Mouse (Mus musculus) midbrain, embryonic 13.5 days (tissue): ENCODE measurements at regions not wholly inside any gene's neighbourhood (a gene's known extent, or its start where the extent isn't known, plus 50 kb on each side); places are given as distances from the start of the nearest gene placed in this dataset.

Source experiments
- ATAC-seq: fragments of 200-750 bp; cut with Nextera tagmentation; 2 replicates; pipeline ENCODE4 v1.8.0; 2017; ENCODE audit warnings: mild to moderate bottlenecking, moderate TSS enrichment, moderate library complexity
- H3K27ac ChIP-seq: fragments of 300-500 bp; sonication (generic); 2 replicates; pipeline ENCODE4 v1.5.1; 2015; ENCODE audit warnings: inconsistent platforms, mild to moderate bottlenecking, moderate library complexity
- H3K27me3 ChIP-seq: fragments of 300-500 bp; sonication (generic); 2 replicates; pipeline ENCODE4 v1.6.1; 2015; ENCODE audit warnings: mild to moderate bottlenecking, inconsistent platforms
- H3K36me3 ChIP-seq: fragments of 300-500 bp; sonication (generic); 2 replicates; pipeline ENCODE4 v1.6.1; 2015; ENCODE audit warnings: mild to moderate bottlenecking, inconsistent platforms
- H3K4me1 ChIP-seq: fragments of 300-500 bp; sonication (generic); replicated peaks from 2 replicates; pipeline ENCODE4 v1.6.1; 2015; ENCODE audit warnings: inconsistent platforms
- H3K4me2 ChIP-seq: fragments of 300-500 bp; sonication (generic); replicated peaks from 2 replicates; pipeline ENCODE4 v1.6.1; 2015; ENCODE audit warnings: moderate library complexity, mild to moderate bottlenecking, inconsistent platforms
- H3K4me3 ChIP-seq: fragments of 300-500 bp; sonication (generic); replicated peaks from 2 replicates; pipeline ENCODE4 v1.5.1; 2015; ENCODE audit warnings: mild to moderate bottlenecking, inconsistent platforms
- H3K9ac ChIP-seq: fragments of 300-500 bp; sonication (generic); replicated peaks from 2 replicates; pipeline ENCODE4 v1.6.1; 2015; ENCODE audit warnings: mild to moderate bottlenecking, inconsistent platforms
- H3K9me3 ChIP-seq: fragments of 300-500 bp; sonication (generic); 2 replicates; pipeline ENCODE4 v1.6.1; 2016; ENCODE audit warnings: mild to moderate bottlenecking, inconsistent platforms
- WGBS: fragments of 180-500 bp; shearing (Covaris S2); methylation state at CpG from one replicate; pipeline ENCODE4 v1.1.7; 2015; 5-methylcytosine and 5-hydroxymethylcytosine counted together

DNA sequence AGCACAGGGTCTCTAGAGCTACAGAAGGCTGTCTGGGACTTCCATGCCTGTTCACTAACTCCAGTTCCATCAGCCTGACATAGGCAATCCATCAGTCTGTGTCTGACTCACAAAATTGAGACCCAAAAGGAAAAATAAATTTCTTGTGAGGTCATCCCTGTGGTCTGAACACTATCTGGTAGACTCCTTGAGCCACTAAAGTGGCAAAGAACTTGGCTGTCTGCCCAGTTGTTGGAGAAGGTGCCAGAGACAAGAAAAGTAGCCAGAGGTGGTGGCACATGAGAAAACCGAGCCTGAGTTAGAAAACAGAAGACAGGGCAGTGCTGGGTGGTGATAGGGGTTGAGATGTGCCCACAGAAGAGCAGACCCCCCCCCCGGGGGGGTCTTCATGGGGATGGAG, 535.0 kb downstream of the 1700129C05Rik start:
- 76% methylated on average over 2 of the region's 2 CpGs for WGBS
- Histone ChIP-seq H3K4me2 (no peak overlapping the region), H3K9ac (no peak overlapping the region), H3K27me3 (no peaks in the 10 kb centered on the region), H3K9me3 (no peaks in the 10 kb centered on the region), H3K27ac (no peak overlapping the region), H3K4me1 (no peaks in the 10 kb centered on the region), H3K4me3 (no peak overlapping the region), H3K36me3 (no peaks in the 10 kb centered on the region)
- no peak for ATAC-seq

DNA sequence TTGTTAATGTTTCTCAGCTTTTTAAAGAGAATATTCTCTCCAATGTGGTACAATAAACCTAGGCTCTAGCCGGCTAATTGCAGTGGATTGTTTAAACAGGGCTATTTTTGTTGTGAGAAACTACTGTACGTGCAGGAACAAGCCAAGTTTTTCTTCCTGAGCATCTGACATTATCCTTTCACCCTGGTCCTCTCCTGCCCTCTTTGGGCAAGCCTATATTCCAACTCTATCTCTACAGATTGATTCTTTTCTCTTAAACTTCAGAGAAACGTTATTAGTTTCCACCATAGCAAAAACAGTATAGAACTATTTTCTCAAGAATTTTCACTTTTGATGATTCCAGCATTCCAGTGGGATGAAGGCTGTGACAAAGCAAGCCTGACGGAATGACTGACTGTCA, 535.2 kb downstream of the Fgf9 start:
- Histone ChIP-seq H3K27me3 (no peaks in the 10 kb centered on the region), H3K4me2 (no peak overlapping the region), H3K9me3 (no peaks in the 10 kb centered on the region), H3K27ac (no peak overlapping the region), H3K9ac (no peak overlapping the region), H3K4me1 (no peaks in the 10 kb centered on the region), H3K4me3 (no peak overlapping the region), H3K36me3 (no peaks in the 10 kb centered on the region)
- no peak for ATAC-seq
- 77% methylated on average over 4 of the region's 4 CpGs for WGBS

DNA sequence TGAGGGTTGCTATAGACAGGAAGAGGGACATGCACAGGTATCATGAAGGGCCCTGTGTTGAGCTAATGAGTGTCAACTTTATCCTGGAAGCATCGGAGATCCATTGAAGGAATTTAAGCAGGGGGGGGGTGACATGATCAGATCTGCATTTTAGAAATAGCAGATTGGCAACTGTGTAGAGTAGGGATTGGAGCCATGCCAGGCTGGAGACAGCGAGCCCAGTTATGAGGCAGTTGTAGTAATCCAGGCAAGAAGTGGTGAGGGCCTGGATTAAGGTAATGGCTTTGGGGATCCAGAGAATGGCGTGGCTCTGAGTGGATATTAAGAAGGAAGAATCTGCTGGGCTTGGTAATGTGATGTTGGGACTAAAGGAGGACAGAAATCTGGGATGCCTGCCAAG, 528.5 kb downstream of the Fgf9 start:
- H3K36me3 ChIP-seq = no peaks in the 10 kb centered on the region
- H3K9ac ChIP-seq = no peak overlapping the region
- H3K27me3 ChIP-seq = no peaks in the 10 kb centered on the region
- whole genome bisulfite sequencing = 72% methylated on average over 3 of the region's 3 CpGs
- no peak overlapping the region for H3K27ac ChIP-seq
- no peaks in the 10 kb centered on the region for H3K4me1 ChIP-seq
- no peak overlapping the region for H3K4me2 ChIP-seq
- no peak for ATAC-seq
- no peaks in the 10 kb centered on the region for H3K9me3 ChIP-seq
- no peak overlapping the region for H3K4me3 ChIP-seq

GRCm38 (mm10) chr14:58597810-58598209, 527.5 kb downstream of the Fgf9 start:
- 37% methylated on average over 2 of the region's 2 CpGs for WGBS
- no peak for ATAC-seq
- H3K36me3 ChIP-seq = no peaks in the 10 kb centered on the region
- H3K9me3 ChIP-seq = no peaks in the 10 kb centered on the region
- H3K4me3 ChIP-seq = no peak overlapping the region
- H3K4me1 ChIP-seq = no peaks in the 10 kb centered on the region
- H3K27me3 ChIP-seq = no peaks in the 10 kb centered on the region
- no peak overlapping the region for H3K9ac ChIP-seq
- no peak overlapping the region for H3K4me2 ChIP-seq
- H3K27ac ChIP-seq = no peak overlapping the region

DNA sequence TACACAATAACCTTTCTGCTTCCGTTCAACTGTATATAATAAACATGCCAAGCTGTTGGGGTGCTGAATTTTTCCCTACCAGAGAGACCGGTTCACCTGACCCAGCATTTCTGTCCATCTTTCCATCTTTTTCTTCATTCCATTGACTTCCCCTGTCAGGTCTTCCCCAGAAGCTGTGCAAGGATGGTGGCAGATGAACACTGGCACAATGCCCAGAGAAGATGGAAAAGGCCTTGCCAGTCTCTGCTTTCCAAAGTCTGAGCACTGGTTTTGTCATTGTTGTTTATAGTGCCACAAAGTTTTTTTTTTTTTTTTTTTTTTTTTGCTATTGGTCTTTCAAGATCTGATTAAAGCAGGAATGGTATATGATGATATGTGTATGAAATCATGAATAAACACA, 526.6 kb downstream of the Fgf9 start:
- Histone ChIP-seq H3K9me3 (no peaks in the 10 kb centered on the region), H3K36me3 (no peaks in the 10 kb centered on the region), H3K4me1 (no peaks in the 10 kb centered on the region), H3K9ac (no peak overlapping the region), H3K27ac (no peak overlapping the region), H3K4me2 (no peak overlapping the region), H3K27me3 (no peaks in the 10 kb centered on the region), H3K4me3 (no peak overlapping the region)
- 96% methylated on average over 2 of the region's 2 CpGs for WGBS
- no peak for ATAC-seq

DNA sequence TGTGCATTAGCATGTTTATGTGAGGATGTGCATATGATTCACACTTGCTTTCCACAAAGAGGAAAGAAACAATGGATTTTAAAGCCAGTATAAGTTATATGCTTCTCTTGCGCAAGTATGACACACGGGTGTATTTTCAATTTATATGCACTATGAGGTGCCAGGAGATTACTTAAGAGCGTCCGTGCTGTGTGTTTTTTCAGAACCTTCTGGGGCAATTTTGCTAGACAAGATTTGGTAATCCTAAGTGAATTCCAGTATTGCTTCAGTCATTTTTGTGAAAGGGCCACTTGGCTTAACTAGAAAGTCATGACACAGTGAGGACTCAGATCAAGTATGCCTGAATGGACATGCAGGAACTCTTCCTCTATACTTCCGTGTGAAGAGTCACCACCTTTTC, 511.5 kb downstream of the Fgf9 start:
- WGBS = 90% methylated on average over 5 of the region's 5 CpGs

DNA sequence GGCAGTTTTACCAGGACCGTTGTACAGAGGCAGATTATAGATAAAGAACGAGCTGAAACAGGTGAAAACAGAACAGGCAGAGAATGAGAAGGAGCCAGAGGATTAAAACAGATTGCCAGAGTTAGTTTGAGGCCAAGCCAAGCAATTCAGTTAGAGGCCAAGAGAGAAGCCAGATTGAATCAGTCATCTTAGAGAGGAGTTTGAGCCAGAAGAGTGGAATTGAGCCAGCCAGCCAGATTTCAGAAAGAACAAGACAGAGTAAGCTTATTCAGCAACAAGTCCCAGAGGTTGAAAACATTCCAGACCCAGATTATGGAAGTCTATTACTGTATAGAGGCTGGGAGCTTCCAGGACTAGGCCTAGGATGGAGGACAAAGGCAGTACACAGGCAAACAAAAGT, 499.7 kb downstream of the Fgf9 start:
- H3K4me3 ChIP-seq = no peak overlapping the region
- no peak overlapping the region for H3K27ac ChIP-seq
- ATAC-seq = no peak
- 89% methylated on average over 2 of the region's 2 CpGs for WGBS
- no peaks in the 10 kb centered on the region for H3K36me3 ChIP-seq
- H3K27me3 ChIP-seq = no peaks in the 10 kb centered on the region
- no peak overlapping the region for H3K9ac ChIP-seq
- H3K4me2 ChIP-seq = no peak overlapping the region
- no peaks in the 10 kb centered on the region for H3K4me1 ChIP-seq
- no peaks in the 10 kb centered on the region for H3K9me3 ChIP-seq

More for the DNA sequence above, 511.5 kb downstream of the Fgf9 start:
- Histone ChIP-seq H3K36me3 (no peaks in the 10 kb centered on the region), H3K4me2 (no peak overlapping the region), H3K9me3 (no peaks in the 10 kb centered on the region; the same call in 1 of the 2 replicates), H3K27me3 (no peaks in the 10 kb centered on the region), H3K9ac (no peak overlapping the region), H3K4me3 (no peak overlapping the region), H3K4me1 (no peaks in the 10 kb centered on the region), H3K27ac (no peak overlapping the region)
- ATAC-seq = no peak

GRCm38 (mm10) chr14:58567472-58567871, 497.1 kb downstream of the Fgf9 start:
- no peaks in the 10 kb centered on the region for H3K4me1 ChIP-seq
- ATAC-seq = no peak

GRCm38 (mm10) chr14:58563082-58563481, 492.7 kb downstream of the Fgf9 start:
- no peak overlapping the region for H3K9ac ChIP-seq
- H3K27ac ChIP-seq = no peak overlapping the region
- no peak overlapping the region for H3K4me3 ChIP-seq
- ATAC-seq = no peak
- no peaks in the 10 kb centered on the region for H3K9me3 ChIP-seq
- 86% methylated on average over 2 of the region's 2 CpGs for WGBS
- no peaks in the 10 kb centered on the region for H3K36me3 ChIP-seq
- no peaks in the 10 kb centered on the region for H3K4me1 ChIP-seq
- H3K4me2 ChIP-seq = no peak overlapping the region
- H3K27me3 ChIP-seq = no peaks in the 10 kb centered on the region

More at GRCm38 (mm10) chr14:58567472-58567871, 497.1 kb downstream of the Fgf9 start:
- Histone ChIP-seq H3K4me2 (no peak overlapping the region), H3K27me3 (no peaks in the 10 kb centered on the region), H3K4me3 (no peak overlapping the region), H3K9me3 (no peaks in the 10 kb centered on the region), H3K27ac (no peak overlapping the region), H3K9ac (no peak overlapping the region), H3K36me3 (no peaks in the 10 kb centered on the region)

DNA sequence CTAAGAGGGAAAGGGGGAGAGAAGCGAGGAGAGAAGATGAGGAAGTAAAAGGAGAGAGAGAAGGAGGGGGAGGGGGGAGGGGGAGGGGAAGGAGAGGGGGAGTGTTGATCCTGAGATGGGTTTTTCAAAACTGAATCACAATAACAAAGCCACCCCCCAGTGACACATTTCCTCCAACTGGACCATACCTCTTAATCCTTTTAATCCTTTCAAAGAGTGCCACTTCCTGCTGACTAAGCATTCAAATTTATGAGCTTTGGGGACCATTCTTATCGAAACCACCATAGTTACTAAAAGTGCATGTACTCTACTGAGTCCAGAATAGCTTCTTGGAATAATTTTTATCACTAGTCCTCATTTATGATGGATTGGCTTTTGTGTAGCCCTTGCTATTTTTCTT, 480.4 kb downstream of the Fgf9 start:
- Histone ChIP-seq H3K27me3 (peaks cover 15% of the 10 kb centered on the region), H3K9me3 (no peaks in the 10 kb centered on the region), H3K4me1 (peaks cover under 1% of the 10 kb centered on the region; the same call in 1 of the 2 replicates), H3K4me2 (no peak overlapping the region), H3K9ac (no peak overlapping the region), H3K27ac (no peak overlapping the region), H3K4me3 (no peak overlapping the region), H3K36me3 (no peaks in the 10 kb centered on the region)
- 16% methylated on average over 2 of the region's 2 CpGs for WGBS
- ATAC-seq = no peak

GRCm38 (mm10) chr14:58545778-58546177, 475.4 kb downstream of the Fgf9 start:
- no peaks in the 10 kb centered on the region for H3K9me3 ChIP-seq
- ATAC-seq = no peak
- H3K4me3 ChIP-seq = no peak overlapping the region
- no peak overlapping the region for H3K9ac ChIP-seq
- H3K4me1 ChIP-seq = peaks cover 4% of the 10 kb centered on the region; the same call in 1 of the 2 replicates
- no peaks in the 10 kb centered on the region for H3K36me3 ChIP-seq
- no peak overlapping the region for H3K4me2 ChIP-seq
- WGBS = 5% methylated on average over 5 of the region's 5 CpGs
- H3K27ac ChIP-seq = no peak overlapping the region
- H3K27me3 ChIP-seq = peaks cover 15% of the 10 kb centered on the region

DNA sequence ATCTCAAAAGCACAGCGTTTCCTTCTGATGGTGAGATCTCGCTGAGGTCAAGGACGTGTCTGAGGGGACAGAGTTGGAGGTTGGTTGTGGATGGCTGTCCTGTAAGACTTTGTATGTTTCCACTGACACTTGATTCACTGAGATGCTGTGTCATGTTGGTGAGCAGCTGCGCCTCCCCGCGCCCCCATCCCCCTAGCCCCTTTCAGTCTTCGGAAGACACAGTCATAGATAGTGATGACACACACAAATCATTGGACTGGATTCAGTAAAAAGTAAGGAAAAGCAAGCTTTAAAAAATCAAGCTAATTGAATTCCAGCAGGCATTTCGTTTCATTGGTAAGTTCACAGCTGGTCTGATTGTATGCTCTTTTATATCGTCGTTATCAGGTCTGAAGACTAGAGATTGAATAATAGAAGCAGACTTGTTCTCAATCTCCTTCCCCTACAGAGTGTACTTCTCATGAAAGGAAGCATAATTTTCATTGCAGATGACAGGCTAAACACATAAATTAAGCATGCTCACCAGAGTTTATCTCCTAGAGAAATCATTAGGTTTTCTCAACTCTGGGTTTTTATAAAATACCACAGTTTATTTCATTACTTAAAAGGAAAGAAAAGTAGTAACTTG, 472.9 kb downstream of the Fgf9 start:
- H3K36me3 ChIP-seq = no peaks in the 10 kb centered on the region
- H3K9me3 ChIP-seq = no peaks in the 10 kb centered on the region
- peaks cover 15% of the 10 kb centered on the region for H3K27me3 ChIP-seq
- no peak for ATAC-seq
- no peak overlapping the region for H3K9ac ChIP-seq
- WGBS = 84% methylated on average over 10 of the region's 10 CpGs
- peaks cover 4% of the 10 kb centered on the region; the same call in 1 of the 2 replicates for H3K4me1 ChIP-seq
- no peak overlapping the region for H3K27ac ChIP-seq
- no peak overlapping the region for H3K4me2 ChIP-seq
- no peak overlapping the region for H3K4me3 ChIP-seq

DNA sequence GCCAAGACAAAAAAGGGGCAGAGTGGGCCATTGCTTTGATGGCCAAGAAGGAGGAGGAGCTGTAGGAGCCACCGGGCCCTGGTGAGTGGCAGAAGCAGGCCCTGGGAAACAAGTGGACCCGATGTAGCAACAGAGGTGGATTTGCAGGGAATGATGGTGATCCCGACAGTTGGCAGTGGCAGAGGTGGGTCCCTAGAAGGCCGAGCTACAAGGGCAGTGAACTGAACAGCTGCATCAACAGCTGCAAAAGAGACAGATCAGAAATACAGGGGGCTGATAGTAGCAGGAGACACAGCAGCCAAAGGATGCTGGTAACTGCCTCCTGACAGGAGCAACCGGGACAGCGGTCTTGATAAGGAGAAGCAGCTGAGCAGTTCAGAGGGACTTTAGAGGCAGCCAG, 467.8 kb downstream of the Fgf9 start:
- H3K4me3 ChIP-seq = no peak overlapping the region
- H3K4me2 ChIP-seq = no peak overlapping the region
- ATAC-seq = no peak
- no peak overlapping the region for H3K27ac ChIP-seq
- H3K27me3 ChIP-seq = no peaks in the 10 kb centered on the region
- H3K9ac ChIP-seq = no peak overlapping the region
- 89% methylated on average over 6 of the region's 6 CpGs for WGBS
- H3K9me3 ChIP-seq = no peaks in the 10 kb centered on the region
- no peaks in the 10 kb centered on the region for H3K4me1 ChIP-seq
- no peaks in the 10 kb centered on the region for H3K36me3 ChIP-seq
